Mouse (Mus musculus) MEL (cell line): ENCODE measurements around the gene Emilin2. TPM values are rescaled to one million over a fixed set of nuclear protein-coding genes. Genes with fewer than 3 reads are reported as not detected.

Source experiments
- DNase-seq: peaks from one replicate; pipeline ENCODE4 v3.0.0; 2011; ENCODE audit warnings: low read depth, low spot score
- H3K27ac ChIP-seq: 2 replicates; pipeline ENCODE4 v1.5.1; 2012; ENCODE audit warnings: low read depth, mild to moderate bottlenecking, control low read depth, low read length, moderate library complexity; ENCODE audit not compliant: control insufficient read depth
- H3K27me3 ChIP-seq, 2 experiments: fragments of 150-350 bp in 1 of 2; sonication (generic) in 1 of 2; 2 replicates each; pipeline ENCODE4 v1.6.1; 2012; ENCODE audit warnings: low read length in 2 of 2, mild to moderate bottlenecking in 2 of 2, improper control_type of control experiment in 1 of 2, moderate library complexity in 1 of 2; ENCODE audit not compliant: insufficient read depth in 2 of 2, control insufficient read depth in 1 of 2
- H3K36me3 ChIP-seq, 2 experiments: 2 replicates each; pipeline ENCODE4 v1.6.1; 2012 to 2014; ENCODE audit warnings: low read length in 2 of 2, improper control_type of control experiment in 1 of 2, inconsistent platforms in 1 of 2, mild to moderate bottlenecking in 1 of 2; ENCODE audit not compliant: insufficient read depth in 2 of 2, control insufficient read depth in 1 of 2
- H3K4me1 ChIP-seq, 2 experiments: fragments of 150-350 bp in 1 of 2; sonication (generic) in 1 of 2; 2 replicates each; pipeline ENCODE4 v1.6.1; 2012; ENCODE audit warnings: low read length in 2 of 2, improper control_type of control experiment in 1 of 2, mild to moderate bottlenecking in 1 of 2; ENCODE audit not compliant: insufficient read depth in 2 of 2, control insufficient read depth in 1 of 2
- H3K4me3 ChIP-seq, 2 experiments: fragments of 150-350 bp in 1 of 2; sonication (generic) in 1 of 2; 2 replicates each; pipeline ENCODE4 v1.5.1; 2012; ENCODE audit warnings: low read depth in 2 of 2, low read length in 2 of 2, mild to moderate bottlenecking in 2 of 2, moderate library complexity in 2 of 2, control low read depth in 1 of 2, improper control_type of control experiment in 1 of 2; ENCODE audit not compliant: control insufficient read depth in 1 of 2, insufficient read depth in 1 of 2
- H3K79me2 ChIP-seq: 2 replicates; pipeline ENCODE4 v1.6.1; 2012; ENCODE audit warnings: mild to moderate bottlenecking, low read length, moderate library complexity; ENCODE audit not compliant: control insufficient read depth, poor library complexity, insufficient read depth
- H3K9ac ChIP-seq: 2 replicates; pipeline ENCODE4 v1.6.1; 2012; ENCODE audit warnings: low read depth, mild to moderate bottlenecking, control low read depth, low read length, moderate library complexity; ENCODE audit not compliant: control insufficient read depth, poor library complexity, severe bottlenecking
- H3K9me3 ChIP-seq: fragments of 150-350 bp; sonication (generic); replicated peaks from 2 replicates; pipeline ENCODE4 v1.6.1; 2012; ENCODE audit warnings: mild to moderate bottlenecking, low read length, improper control_type of control experiment, moderate library complexity; ENCODE audit not compliant: insufficient read depth
- BHLHE40 ChIP-seq: IDR thresholded peaks from 2 replicates; pipeline ENCODE4 v1.6.1; 2012; ENCODE audit warnings: low read depth, mild to moderate bottlenecking, inconsistent platforms, low read length, improper control_type of control experiment, borderline replicate concordance
- CTCF ChIP-seq, 3 experiments: IDR thresholded peaks in 2 of 3; conservative IDR thresholded peaks in 1 of 3; 2 replicates each; pipeline ENCODE4 v1.5.1; 2011 to 2012; ENCODE audit warnings: low read length in 3 of 3, low read depth in 2 of 3, mild to moderate bottlenecking in 2 of 3, improper control_type of control experiment in 1 of 3, inconsistent platforms in 1 of 3, mixed read lengths in 1 of 3, moderate library complexity in 1 of 3; ENCODE audit not compliant: control insufficient read depth in 1 of 3, insufficient read depth in 1 of 3, poor library complexity in 1 of 3, severe bottlenecking in 1 of 3
- E2F4 ChIP-seq: IDR thresholded peaks from 2 replicates; pipeline ENCODE4 v1.6.1; 2011; ENCODE audit warnings: low read depth, low read length, improper control_type of control experiment, borderline replicate concordance
- GATA1 ChIP-seq: IDR thresholded peaks from 2 replicates; pipeline ENCODE4 v1.6.1; 2011; ENCODE audit warnings: low read depth, low read length, improper control_type of control experiment
- HCFC1 ChIP-seq: IDR thresholded peaks from 2 replicates; pipeline ENCODE4 v1.6.1; 2012; ENCODE audit warnings: low read depth, mild to moderate bottlenecking, inconsistent platforms, low read length, improper control_type of control experiment, moderate library complexity
- KAT2A ChIP-seq: conservative IDR thresholded peaks from 2 replicates; pipeline ENCODE4 v1.6.1; 2012; ENCODE audit warnings: low read depth, low read length, improper control_type of control experiment, inconsistent platforms
- MAFK ChIP-seq: IDR thresholded peaks from 2 replicates; pipeline ENCODE4 v1.6.1; 2011; ENCODE audit warnings: low read depth, mild to moderate bottlenecking, low read length, improper control_type of control experiment, borderline replicate concordance
- MAX ChIP-seq: IDR thresholded peaks from 2 replicates; pipeline ENCODE4 v1.6.1; 2011; ENCODE audit warnings: low read length, improper control_type of control experiment
- MAZ ChIP-seq: IDR thresholded peaks from 2 replicates; pipeline ENCODE4 v1.6.1; 2012; ENCODE audit warnings: low read depth, mild to moderate bottlenecking, inconsistent platforms, low read length, improper control_type of control experiment
- MXI1 ChIP-seq: IDR thresholded peaks from 2 replicates; pipeline ENCODE4 v1.6.1; 2011; ENCODE audit warnings: mild to moderate bottlenecking, low read depth, low read length, improper control_type of control experiment
- NRF1 ChIP-seq: IDR thresholded peaks from 2 replicates; pipeline ENCODE4 v1.6.1; 2014; ENCODE audit warnings: low read depth, mild to moderate bottlenecking, inconsistent platforms, low read length, improper control_type of control experiment, moderate library complexity; ENCODE audit not compliant: poor library complexity, insufficient read depth, severe bottlenecking
- POLR2AphosphoS5 ChIP-seq: IDR thresholded peaks from 2 replicates; pipeline ENCODE4 v1.6.1; 2012; ENCODE audit warnings: low read depth, borderline replicate concordance, mild to moderate bottlenecking, inconsistent platforms, low read length, moderate library complexity, mixed read lengths
- RAD21 ChIP-seq: IDR thresholded peaks from 2 replicates; pipeline ENCODE4 v1.6.1; 2011; ENCODE audit warnings: mild to moderate bottlenecking, low read depth, low read length, improper control_type of control experiment
- RCOR1 ChIP-seq: IDR thresholded peaks from 2 replicates; pipeline ENCODE4 v1.6.1; 2012; ENCODE audit warnings: low read depth, mild to moderate bottlenecking, inconsistent platforms, low read length, improper control_type of control experiment
- SIN3A ChIP-seq: IDR thresholded peaks from 2 replicates; pipeline ENCODE4 v1.6.1; 2012; ENCODE audit warnings: low read length, improper control_type of control experiment, inconsistent platforms
- SMC3 ChIP-seq: IDR thresholded peaks from 2 replicates; pipeline ENCODE4 v1.6.1; 2011; ENCODE audit warnings: low read depth, low read length, improper control_type of control experiment
- TAL1 ChIP-seq: IDR thresholded peaks from 2 replicates; pipeline ENCODE4 v1.6.1; 2012; ENCODE audit warnings: mild to moderate bottlenecking, inconsistent platforms, low read length, moderate library complexity, mixed read lengths
- UBTF ChIP-seq: IDR thresholded peaks from 2 replicates; pipeline ENCODE4 v1.6.1; 2012; ENCODE audit warnings: low read depth, mild to moderate bottlenecking, inconsistent platforms, low read length, improper control_type of control experiment, moderate library complexity, borderline replicate concordance; ENCODE audit not compliant: insufficient read depth
- USF1 ChIP-seq: IDR thresholded peaks from 2 replicates; pipeline ENCODE4 v1.6.1; 2014; ENCODE audit warnings: low read depth, mild to moderate bottlenecking, inconsistent platforms, low read length, improper control_type of control experiment, moderate library complexity
- USF2 ChIP-seq, 2 experiments: IDR thresholded peaks; 2 replicates each; pipeline ENCODE4 v1.6.1; 2011 to 2012; ENCODE audit warnings: improper control_type of control experiment in 2 of 2, low read length in 2 of 2, borderline replicate concordance in 1 of 2, inconsistent platforms in 1 of 2, low read depth in 1 of 2, mild to moderate bottlenecking in 1 of 2; ENCODE audit not compliant: insufficient read depth in 1 of 2
- ZC3H11A ChIP-seq: IDR thresholded peaks from 2 replicates; pipeline ENCODE4 v1.6.1; 2012; ENCODE audit warnings: low read depth, mild to moderate bottlenecking, inconsistent platforms, low read length, improper control_type of control experiment
- ZKSCAN1 ChIP-seq: IDR thresholded peaks from 2 replicates; pipeline ENCODE4 v1.6.1; 2012; ENCODE audit warnings: low read depth, mild to moderate bottlenecking, inconsistent platforms, low read length, improper control_type of control experiment, moderate library complexity
- ZNF384 ChIP-seq: IDR thresholded peaks from 2 replicates; pipeline ENCODE4 v1.6.1; 2012; ENCODE audit warnings: low read depth, mild to moderate bottlenecking, inconsistent platforms, low read length, improper control_type of control experiment
- polyA plus RNA-seq, 2 experiments: library from polyadenylated mRNA; stranded (reverse) in 1 of 2; unstranded in 1 of 2; fragments of >175 nt in 1 of 2; fragments of >200 nt in 1 of 2; gene quantifications; 2 replicates each; pipeline versions ENCODE4 v1.2.1 to v1.2.4; 2012; ENCODE audit warnings: low replicate concordance in 2 of 2, low read depth in 1 of 2; ENCODE audit not compliant: insufficient read length in 2 of 2, insufficient read depth in 1 of 2, missing spikeins in 1 of 2
- total RNA-seq: library from RNA; depleted of rRNA; stranded (reverse); fragments of 300-350 nt; gene quantifications from 2 replicates; pipeline ENCODE4 v1.2.3, GENCODE M21; 2012

The Emilin2 gene
- total and polyA plus RNA-seq, 3 experiments = 37.4 to 95.5 (median 92.6) TPM

GRCm38 (mm10) chr17:71227128-71227895, 84.5 kb downstream of the Emilin2 start:
- Histone ChIP-seq H3K27me3 (no peaks in the 10 kb centered on the region), H3K9ac (no peak overlapping the region), H3K4me3 (no peak overlapping the region), H3K9me3 (no peaks in the 10 kb centered on the region), H3K36me3 (peaks cover 0 to 32% of the 10 kb centered on the region in 2 experiments; a peak in 3 of 4 replicates), H3K79me2 (no peaks in the 10 kb centered on the region), H3K4me1 (no peaks in the 10 kb centered on the region), H3K27ac (no peak overlapping the region)
- TF ChIP-seq SMC3 (peak; percentile 22; the same call in 1 of the 2 replicates), CTCF (IDR thresholded peaks at IDR 0.05 in 2 of 3, conservative IDR thresholded peaks at IDR 0.05 in 1 of 3; ENCODE audit: control insufficient read depth in 1 of 3, insufficient read depth in 1 of 3, low read depth in 2 of 3, low read length in 3 of 3, poor library complexity in 1 of 3, severe bottlenecking in 1 of 3) (peak in 1 of 3 experiments; percentile 30; a peak in 1 of 6 replicates), POLR2AphosphoS5 (no peak)
- no peak for DNase-seq

GRCm38 (mm10) chr17:71225091-71225490, 86.7 kb downstream of the Emilin2 start:
- Histone ChIP-seq H3K27me3 (no peaks in the 10 kb centered on the region), H3K79me2 (no peaks in the 10 kb centered on the region), H3K9ac (no peak overlapping the region), H3K27ac (no peak overlapping the region), H3K36me3 (peaks cover 0 to 22% of the 10 kb centered on the region in 2 experiments; a peak in 2 of 4 replicates), H3K9me3 (no peaks in the 10 kb centered on the region), H3K4me3 (no peak overlapping the region), H3K4me1 (no peaks in the 10 kb centered on the region)
- peak; percentile 66 for TF ChIP-seq SMC3
- no peak for TF ChIP-seq MAZ
- peak; percentile 48 for TF ChIP-seq RAD21
- TF ChIP-seq TAL1 = no peak
- TF ChIP-seq NRF1 = no peak
- TF ChIP-seq MAX = no peak
- no peak for TF ChIP-seq MXI1
- peak; percentile 68 to 82 (median 77) for TF ChIP-seq CTCF (IDR thresholded peaks at IDR 0.05 in 2 of 3, conservative IDR thresholded peaks at IDR 0.05 in 1 of 3; ENCODE audit: control insufficient read depth in 1 of 3, insufficient read depth in 1 of 3, low read depth in 2 of 3, low read length in 3 of 3, poor library complexity in 1 of 3, severe bottlenecking in 1 of 3)
- no peak for TF ChIP-seq RCOR1
- no peak for TF ChIP-seq SIN3A
- TF ChIP-seq HCFC1 = no peak
- DNase-seq = peak; percentile 68

- Histone ChIP-seq H3K9ac (no peak overlapping the region), H3K9me3 (no peaks in the 10 kb centered on the region), H3K4me1 (no peaks in the 10 kb centered on the region), H3K4me3 (no peak overlapping the region), H3K27me3 (no peaks in the 10 kb centered on the region), H3K36me3 (peaks cover 0 to 21% of the 10 kb centered on the region in 2 experiments; a peak in 2 of 4 replicates), H3K27ac (no peak overlapping the region), H3K79me2 (no peaks in the 10 kb centered on the region)
- DNase-seq = no peak
- no peak for TF ChIP-seq ZC3H11A
- TF ChIP-seq TAL1 = no peak
- no peak for TF ChIP-seq RAD21
- TF ChIP-seq GATA1 = no peak
- no peak for TF ChIP-seq ZKSCAN1
- no peak for TF ChIP-seq UBTF
- no peak for TF ChIP-seq MXI1
- no peak for TF ChIP-seq KAT2A
- TF ChIP-seq USF1 = no peak
- no peak for TF ChIP-seq E2F4
- no peak for TF ChIP-seq POLR2AphosphoS5
- TF ChIP-seq USF2 (IDR thresholded peaks at IDR 0.05; ENCODE audit: borderline replicate concordance in 1 of 2, insufficient read depth in 1 of 2, low read depth in 1 of 2, low read length in 2 of 2) = no peak
- TF ChIP-seq MAFK = no peak
- no peak for TF ChIP-seq ZNF384
- TF ChIP-seq BHLHE40 = no peak
Observed at GRCm38 (mm10) chr17:71224521-71224920, 87.3 kb downstream of the Emilin2 start.
